Mouse (Mus musculus): Measurements from ENCODE around the gene Jade3.

DNA sequence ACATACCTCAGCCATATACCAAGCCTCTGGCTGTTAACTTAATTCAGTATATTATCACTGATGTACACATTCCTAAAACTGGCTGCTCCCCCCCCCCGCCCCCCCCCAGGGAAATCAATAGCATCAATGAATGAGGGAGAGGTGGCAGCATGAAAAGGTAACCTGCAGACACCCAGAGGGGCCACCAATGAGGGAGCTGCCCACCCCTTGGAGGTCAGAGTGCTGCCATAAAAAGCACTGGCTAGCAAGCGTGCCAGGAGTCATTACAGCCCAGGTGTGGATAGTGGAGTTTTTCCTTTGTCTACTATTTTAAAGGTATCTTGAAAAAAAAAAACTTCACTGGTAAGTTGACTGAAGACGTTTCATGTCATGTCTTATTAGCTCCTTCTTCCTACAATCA is 124.0 kb downstream of the Jade3 start, which contains the start of gene Rgn:
- no peak for TF ChIP-seq CTCF (IDR thresholded peaks at IDR 0.05; ENCODE audit: control insufficient read depth, insufficient read depth, low read length)
- TF ChIP-seq POLR2A (IDR thresholded peaks at IDR 0.05; ENCODE audit: borderline replicate concordance, control insufficient read depth, low read depth, low read length), result no peak
